Mouse (Mus musculus) heart, postnatal 36 days (tissue): ENCODE results near the gene H3f3b. TPM values are rescaled to one million over a fixed set of nuclear protein-coding genes. Genes with fewer than 3 reads are reported as not detected.

ENCODE experiments used
- DNase-seq, 2 experiments: peaks; one replicate each; pipeline ENCODE4 v3.0.0; 2021 to 2022
- intact Hi-C: fragments of 180-260 bp; cut with DNase I; formaldehyde crosslinking; loops from one replicate; pipeline ENCODE4 v1.15.1; 2025
- total RNA-seq, 2 experiments: library from RNA; stranded (reverse); gene quantifications; 2 replicates each; pipeline ENCODE4 v1.2.3; 2021

H3f3b gene
- total RNA-seq: 100 to 1,000 TPM; 136 to 158 TPM

GRCm38 (mm10) chr11:116027756-116028155 is at the start of gene H3f3b:
TSS of gene H3f3b (minus strand) at chr11:116027962.
- DNase-seq: no peak
- intact Hi-C loops: no loop called here

- no peak for DNase-seq
- intact Hi-C loops: no loop called here
Measured at GRCm38 (mm10) chr11:116076836-116077235, 49.1 kb upstream of the H3f3b start.

- intact Hi-C loops: no loop called here
- DNase-seq: no peak
Measured at GRCm38 (mm10) chr11:116076266-116076540, 48.4 kb upstream of the H3f3b start.

GRCm38 (mm10) chr11:116075539-116076265 is 47.9 kb upstream of the H3f3b start:
- intact Hi-C loops: no loop called here
- no peak for DNase-seq

- intact Hi-C loops: no loop called here
- no peak for DNase-seq
Measured at GRCm38 (mm10) chr11:116074436-116074991, 46.8 kb upstream of the H3f3b start.

- DNase-seq: no peak
Measured at GRCm38 (mm10) chr11:116072608-116073007, 44.8 kb upstream of the H3f3b start.

GRCm38 (mm10) chr11:116071510-116071909 is 43.7 kb upstream of the H3f3b start:
- intact Hi-C loops: no loop called here

More at GRCm38 (mm10) chr11:116072608-116073007, 44.8 kb upstream of the H3f3b start:
- intact Hi-C loops: no loop called here

GRCm38 (mm10) chr11:116065345-116065744 is 37.6 kb upstream of the H3f3b start:
- intact Hi-C loops: no loop called here
- no peak for DNase-seq

More at GRCm38 (mm10) chr11:116071510-116071909, 43.7 kb upstream of the H3f3b start:
- no peak for DNase-seq

- intact Hi-C loops: no loop called here
- DNase-seq: no peak
Measured at GRCm38 (mm10) chr11:116064187-116064867, 36.6 kb upstream of the H3f3b start.

- intact Hi-C loops: no loop called here
- DNase-seq: no peak
Measured at GRCm38 (mm10) chr11:116063562-116063961, 35.8 kb upstream of the H3f3b start.

- intact Hi-C loops: no loop called here
Measured at GRCm38 (mm10) chr11:116062521-116062920, 34.8 kb upstream of the H3f3b start.

GRCm38 (mm10) chr11:116061641-116062415 is 34.1 kb upstream of the H3f3b start:
- no peak for DNase-seq
- intact Hi-C loops: no loop called here

More at GRCm38 (mm10) chr11:116062521-116062920, 34.8 kb upstream of the H3f3b start:
- DNase-seq: no peak

GRCm38 (mm10) chr11:116060596-116060995 is 32.8 kb upstream of the H3f3b start:
- DNase-seq: no peak

GRCm38 (mm10) chr11:116059691-116060025 is 31.9 kb upstream of the H3f3b start:
- intact Hi-C loops: no loop called here
- DNase-seq: no peak

More at GRCm38 (mm10) chr11:116060596-116060995, 32.8 kb upstream of the H3f3b start:
- intact Hi-C loops: no loop called here

GRCm38 (mm10) chr11:116058868-116059690 is 31.3 kb upstream of the H3f3b start:
- intact Hi-C loops: no loop called here
- DNase-seq: no peak

GRCm38 (mm10) chr11:116058022-116058614 is 30.4 kb upstream of the H3f3b start:
- DNase-seq: no peak
- intact Hi-C loops: no loop called here

GRCm38 (mm10) chr11:116057237-116057881 is 29.6 kb upstream of the H3f3b start:
- no peak for DNase-seq
- intact Hi-C loops: no loop called here

GRCm38 (mm10) chr11:116055873-116056272 is 28.1 kb upstream of the H3f3b start:
- DNase-seq: no peak
- intact Hi-C loops: no loop called here

- DNase-seq: no peak
- intact Hi-C loops: no loop called here
Measured at GRCm38 (mm10) chr11:116053510-116054229, 25.9 kb upstream of the H3f3b start.
